Mouse (Mus musculus) myocyte (in vitro differentiated cells): ENCODE results near the gene Nr2f6.

Source experiments
- E2F4 ChIP-seq: IDR thresholded peaks from one replicate; pipeline ENCODE4 v1.6.1; 2011; ENCODE audit warnings: mild to moderate bottlenecking, control low read depth, moderate library complexity; ENCODE audit not compliant: insufficient read depth
- POLR2AphosphoS2 ChIP-seq: IDR thresholded peaks from one replicate; pipeline ENCODE4 v1.6.1; 2011; ENCODE audit warnings: low read depth, control low read depth; ENCODE audit not compliant: insufficient read length
- USF1 ChIP-seq: IDR thresholded peaks from one replicate; pipeline ENCODE4 v1.6.1; 2011; ENCODE audit warnings: low read depth, mild to moderate bottlenecking, control low read depth, moderate library complexity

GRCm38 (mm10) chr8:71358026-71358425 is 23.7 kb downstream of the Nr2f6 start:
- TF ChIP-seq E2F4 (no peak), USF1 (no peak), POLR2AphosphoS2 (no peak)
